Mouse (Mus musculus): ENCODE data around the gene Grasp.

Grasp gene

DNA sequence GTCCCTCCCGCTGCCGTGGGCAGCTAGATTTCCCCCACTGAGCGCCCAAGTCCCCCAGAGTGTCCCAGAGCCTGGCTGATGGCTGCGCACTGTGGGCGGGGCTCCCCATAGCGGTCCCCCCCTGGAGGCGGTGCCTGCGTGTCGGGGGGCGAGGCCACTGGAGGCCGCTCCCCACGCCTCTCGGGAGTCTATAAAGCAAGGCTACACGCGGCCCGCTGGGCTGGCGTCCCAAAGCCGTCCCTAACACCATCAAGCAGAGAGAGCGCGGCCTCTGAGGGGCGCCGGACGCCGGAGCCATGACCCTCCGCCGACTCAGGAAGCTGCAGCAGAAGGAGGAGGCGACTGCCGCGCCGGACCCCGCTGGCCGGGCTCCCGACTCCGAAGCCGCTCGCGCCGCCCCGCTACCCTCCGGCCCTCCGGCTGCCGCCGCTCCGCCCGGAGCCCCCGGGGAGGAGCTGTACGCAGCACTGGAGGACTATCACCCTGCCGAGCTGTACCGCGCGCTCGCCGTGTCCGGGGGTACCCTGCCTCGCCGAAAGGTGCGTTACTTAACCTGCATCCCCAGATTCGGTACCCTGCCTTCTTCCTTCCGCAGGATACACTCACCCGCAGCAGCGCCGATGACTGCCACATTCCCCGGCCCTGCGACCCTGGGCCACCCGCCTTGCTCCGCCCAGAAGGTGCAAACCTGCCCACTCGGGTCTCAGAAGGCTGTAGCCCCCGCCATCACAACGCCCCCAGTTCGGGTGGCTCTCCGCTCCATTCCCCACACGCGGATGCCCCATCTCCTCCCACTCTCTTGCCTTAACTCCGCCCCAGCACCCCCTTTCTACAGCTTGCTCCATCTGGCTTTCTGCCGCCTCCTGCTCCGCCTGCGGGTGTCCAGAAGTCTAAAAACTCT, at the start of gene Grasp:
Grasp (plus strand) TSS at position 183 of the 901 bp plus-strand sequence.
- CTCF ChIA-PET: interaction anchor here (0.7 to 1.5 kb wide), 5 partner anchors 11 to 92 kb away, joined by 3 to 8 read pairs (median 3); partner anchors contain the start of gene Atg101

DNA sequence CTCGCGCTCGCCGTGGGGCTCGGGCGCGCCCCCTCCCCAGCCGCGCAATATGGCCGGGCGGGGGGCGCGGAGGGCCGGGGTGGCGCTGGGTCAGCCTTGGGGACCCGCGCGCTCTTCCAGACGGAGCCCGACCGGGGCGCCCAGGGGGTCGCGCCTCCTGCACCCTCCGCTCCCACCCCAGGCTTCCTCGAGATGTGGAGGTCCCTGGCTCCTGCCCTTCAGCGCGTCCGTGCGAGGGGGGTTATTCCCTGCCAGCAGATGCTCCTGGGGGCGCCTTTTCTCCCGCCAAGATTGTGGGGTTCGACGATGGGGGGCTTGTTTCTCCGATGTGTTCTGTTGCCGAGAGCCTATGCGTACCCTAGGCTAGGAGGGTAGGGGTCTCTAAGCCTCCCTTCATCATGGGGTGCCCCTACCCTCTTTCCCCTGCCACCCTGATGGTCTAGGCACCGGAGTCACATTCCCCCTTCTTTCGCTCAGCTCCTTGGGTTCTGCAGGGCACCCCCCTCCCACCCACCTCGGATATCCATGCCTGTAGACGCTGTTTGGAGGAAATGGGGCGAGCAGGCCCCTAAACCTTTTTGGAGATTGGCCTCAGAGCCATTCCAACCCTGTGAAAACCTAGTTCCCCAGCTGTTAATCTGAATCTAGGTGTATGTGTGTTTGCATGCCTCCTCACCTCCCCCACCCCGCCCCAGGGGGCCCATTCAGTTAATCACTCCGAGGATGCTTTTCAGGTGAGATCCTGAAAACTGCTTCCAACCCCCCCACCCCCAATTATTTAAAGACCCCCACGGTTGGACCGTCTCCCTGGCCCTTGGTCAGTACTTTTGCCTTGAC, 49.5 kb upstream of the Grasp start:
- CTCF ChIA-PET: no interaction called here

DNA sequence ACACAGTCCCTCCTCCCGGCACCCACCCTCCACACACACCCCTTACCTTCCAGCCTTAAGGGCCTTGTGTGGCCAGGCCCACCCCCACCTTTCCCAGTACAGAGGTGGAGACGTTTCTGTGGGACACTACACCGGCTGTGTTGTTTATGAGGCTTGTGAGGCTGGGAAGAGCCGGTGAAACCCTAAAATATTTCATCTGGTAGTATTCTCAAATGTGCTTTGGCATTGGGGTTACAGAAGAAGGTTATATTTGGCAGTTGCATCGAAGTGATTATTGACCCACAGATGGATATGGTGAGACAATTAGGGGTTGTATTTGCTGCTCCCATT, 48.9 kb upstream of the Grasp start:
- CTCF ChIA-PET: no interaction called here

DNA sequence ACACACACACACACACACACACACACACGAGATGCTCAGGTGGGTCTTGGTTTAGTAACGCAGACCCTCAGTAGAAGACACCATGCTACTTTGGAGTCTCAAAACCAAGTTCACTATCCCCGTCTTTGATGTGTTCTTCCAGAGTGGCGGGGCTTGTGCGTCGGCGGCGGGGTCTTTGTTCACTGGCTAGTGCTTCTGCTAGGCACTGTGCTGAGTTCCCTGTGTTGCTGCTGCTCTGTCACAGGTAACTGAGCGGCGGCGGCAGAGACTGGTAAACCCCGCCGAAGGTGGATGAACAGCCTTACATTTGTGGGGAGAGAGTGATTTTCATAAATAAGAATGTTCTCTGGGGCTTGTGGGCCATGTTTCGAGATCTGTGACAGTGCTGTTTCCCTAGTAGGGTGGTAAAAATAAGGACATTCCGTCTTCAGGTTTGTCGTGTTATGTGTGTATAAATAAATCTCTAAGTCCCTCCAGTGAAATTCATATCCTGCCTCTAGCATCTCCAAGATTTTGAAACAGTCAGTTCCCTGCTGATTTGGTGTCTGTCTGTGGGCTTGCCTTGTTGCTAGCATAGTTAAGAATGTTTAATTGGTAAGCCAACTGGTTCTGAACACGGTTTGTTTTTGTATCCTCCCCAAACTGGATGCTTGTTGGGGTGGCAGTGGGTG, 48.2 kb upstream of the Grasp start:
- CTCF ChIA-PET: no interaction called here

DNA sequence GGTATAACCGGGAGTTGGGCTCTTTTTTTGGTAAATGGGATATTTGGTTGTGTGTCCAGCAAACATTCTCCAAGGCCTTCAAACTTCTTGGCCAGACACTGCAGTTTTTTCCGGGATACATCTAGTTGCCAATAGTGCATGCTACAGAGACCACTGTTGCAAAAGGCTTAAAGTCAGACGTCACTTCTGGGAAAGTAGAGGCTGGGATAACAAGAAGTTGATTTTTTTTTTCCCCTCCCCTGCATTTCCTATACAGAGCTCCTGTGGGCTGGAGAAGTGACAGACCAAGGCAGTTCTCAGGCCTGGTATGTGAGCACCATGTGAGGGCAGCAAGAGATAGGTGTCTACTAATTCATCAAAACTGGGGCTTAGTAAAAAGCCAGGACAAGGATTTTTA, 47.7 kb upstream of the Grasp start:
- CTCF ChIA-PET: no interaction called here

DNA sequence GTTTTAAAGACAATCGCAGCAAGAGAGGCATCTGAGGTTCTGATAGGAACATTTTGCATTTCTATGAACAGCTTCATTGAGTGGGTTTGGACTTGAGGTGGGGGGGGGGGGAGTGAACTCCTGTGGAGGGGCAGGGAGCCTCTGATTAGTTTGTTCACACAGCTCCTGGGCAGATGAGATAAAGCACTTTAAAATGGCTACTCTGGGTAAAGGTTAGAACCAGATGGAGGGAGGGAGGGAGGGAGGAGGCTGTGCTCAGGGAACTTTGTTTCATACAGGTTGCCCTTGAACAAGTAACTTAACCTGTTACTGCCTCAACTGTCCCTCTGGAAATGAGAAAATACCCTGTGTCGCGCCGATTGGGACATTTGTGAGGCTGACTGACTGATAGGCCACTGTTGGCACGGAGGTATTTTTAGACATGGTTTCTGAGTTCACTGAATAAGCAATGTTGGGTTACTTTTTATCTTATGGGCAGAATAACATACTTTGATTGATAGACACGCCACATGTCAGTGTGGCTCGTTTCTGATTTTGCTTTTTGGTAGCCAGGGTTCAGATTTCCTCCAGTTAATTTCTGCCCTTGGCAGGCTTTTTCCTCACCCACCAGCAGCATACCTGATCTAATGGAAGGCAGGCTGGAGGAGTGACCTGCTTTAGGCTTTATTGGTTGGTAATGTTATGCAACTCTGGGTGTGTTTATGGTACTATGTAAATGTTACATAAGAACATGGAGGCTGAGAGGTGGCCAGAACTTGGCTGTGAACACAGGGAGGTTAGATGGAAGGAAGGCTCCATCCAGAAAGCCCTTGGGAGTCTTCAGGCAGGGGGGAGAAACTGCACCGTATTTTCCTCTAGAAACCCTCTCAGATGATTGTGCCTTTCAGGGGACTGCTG, 46.9 kb upstream of the Grasp start:
- CTCF ChIA-PET: interaction anchor here (0.6 kb wide), 1 partner anchor 95 kb away, joined by 3 read pairs; no protein-coding TSS in a partner anchor

DNA sequence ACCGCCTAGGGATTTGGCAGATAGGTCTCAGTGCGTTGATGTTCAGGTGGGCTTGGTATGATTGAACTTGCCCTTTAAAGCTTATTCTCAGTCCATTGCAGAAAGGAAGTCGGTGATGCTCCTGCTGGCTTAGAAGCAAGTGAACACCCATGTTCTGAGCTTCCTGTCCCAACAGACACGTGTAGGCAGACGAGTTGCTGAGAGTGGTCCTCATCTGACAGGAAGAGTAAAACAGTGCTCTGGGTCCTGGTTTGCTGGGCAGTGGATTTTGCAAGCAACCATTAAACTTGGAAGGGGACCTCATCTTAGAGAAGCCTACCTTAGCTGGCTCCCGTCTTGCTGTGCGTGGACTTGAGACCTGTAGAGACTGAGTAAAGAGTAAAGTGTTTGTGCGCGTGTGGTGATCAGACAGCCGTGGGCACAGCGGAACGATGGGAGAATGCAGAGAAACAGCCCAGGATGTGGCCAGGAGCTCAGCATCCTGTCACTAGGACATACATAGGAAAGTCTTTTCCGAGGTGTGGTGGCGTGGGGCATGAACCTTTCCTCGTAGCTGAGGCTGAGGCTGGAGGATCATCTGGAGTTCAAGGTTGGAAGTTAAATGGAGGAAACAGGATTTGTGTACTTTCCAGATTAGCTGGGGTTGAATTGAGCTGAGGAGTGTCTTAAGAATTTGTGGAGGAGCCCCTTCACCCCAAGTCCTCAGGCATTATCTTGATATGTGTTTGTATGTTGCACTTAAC, 43.5 kb upstream of the Grasp start:
- CTCF ChIA-PET: interaction anchor here (1.3 kb wide), 1 partner anchor 9 kb away, joined by 4 read pairs; no protein-coding TSS in a partner anchor

DNA sequence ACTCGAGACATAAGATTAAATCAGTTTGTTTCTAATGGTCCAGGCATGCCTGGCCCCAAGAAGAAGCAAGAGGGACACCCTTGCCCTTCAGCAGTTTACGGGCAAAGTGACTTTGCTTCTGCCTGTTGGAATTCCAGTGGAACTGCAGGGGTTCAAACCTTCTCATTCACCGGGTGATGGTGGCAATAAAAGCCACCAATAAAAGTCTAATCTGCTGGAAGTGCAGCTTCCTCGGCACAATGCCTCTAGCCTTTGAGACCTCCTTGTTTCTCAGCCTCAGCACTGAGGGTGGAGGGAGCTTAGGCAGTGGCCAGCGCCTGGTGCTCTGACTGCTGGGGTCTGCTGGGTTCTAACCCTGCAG, 42.9 kb upstream of the Grasp start:
- CTCF ChIA-PET: interaction anchor here (1.3 kb wide), 1 partner anchor 8 kb away, joined by 4 read pairs; no protein-coding TSS in a partner anchor

DNA sequence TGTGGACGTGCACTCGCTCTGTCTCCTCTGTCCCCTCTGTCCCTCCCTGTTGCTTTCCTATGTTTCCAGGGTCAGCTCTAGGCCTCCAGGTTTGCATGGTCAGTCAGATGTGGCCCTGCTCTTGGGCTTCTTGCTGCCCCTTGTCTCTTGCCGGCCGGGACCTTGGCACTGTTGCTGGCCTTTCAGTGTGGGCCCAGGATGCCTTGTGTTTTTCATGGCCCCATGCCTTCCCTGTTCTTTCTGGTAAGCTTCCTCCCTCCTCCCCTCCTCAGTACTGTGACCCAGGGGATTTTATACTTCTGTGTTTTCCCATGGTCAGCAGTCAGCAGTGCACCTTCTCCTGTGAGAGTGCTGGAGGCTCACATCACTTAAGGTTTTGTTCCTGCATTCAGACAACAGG, 42.5 kb upstream of the Grasp start:
- CTCF ChIA-PET: no interaction called here

DNA sequence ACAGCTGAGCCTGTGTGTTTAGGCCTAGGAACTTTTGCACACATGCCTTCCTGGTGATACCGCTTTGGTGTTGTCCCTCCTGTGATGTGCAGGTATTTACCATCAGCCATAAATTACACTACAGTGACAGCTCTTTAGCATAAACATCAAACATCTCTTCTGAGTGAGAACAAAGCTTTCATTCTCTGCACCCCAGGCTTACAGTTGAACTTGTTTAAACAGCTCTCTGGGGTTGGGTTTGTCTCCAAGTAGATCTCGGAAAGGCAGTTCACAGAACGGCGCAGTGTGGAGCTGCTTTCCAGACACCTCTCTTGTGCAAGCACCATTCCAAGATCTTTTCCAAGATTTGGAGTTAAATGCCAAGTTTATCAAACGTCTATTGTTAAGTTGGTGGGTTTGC, 41.3 kb upstream of the Grasp start:
- CTCF ChIA-PET: no interaction called here

DNA sequence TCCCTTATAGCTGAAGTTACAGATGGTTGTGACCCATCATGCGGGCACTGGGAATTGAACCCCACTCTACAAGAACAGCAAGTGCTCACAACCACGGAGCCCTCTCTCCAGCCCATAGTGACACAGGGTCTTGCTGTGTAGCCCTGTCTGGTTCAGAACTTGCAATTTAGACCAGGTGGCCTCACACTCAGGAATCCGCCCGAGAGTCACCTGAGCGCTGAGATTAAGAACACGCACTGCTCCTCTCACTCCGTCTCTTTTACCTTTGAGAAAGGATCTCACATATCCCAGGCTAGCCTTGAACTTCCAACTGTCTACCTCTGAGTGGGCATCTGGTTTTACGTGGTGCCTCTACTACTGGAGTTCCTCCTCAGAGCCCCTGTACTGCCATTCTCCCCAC, 39.7 kb upstream of the Grasp start:
- CTCF ChIA-PET: no interaction called here

DNA sequence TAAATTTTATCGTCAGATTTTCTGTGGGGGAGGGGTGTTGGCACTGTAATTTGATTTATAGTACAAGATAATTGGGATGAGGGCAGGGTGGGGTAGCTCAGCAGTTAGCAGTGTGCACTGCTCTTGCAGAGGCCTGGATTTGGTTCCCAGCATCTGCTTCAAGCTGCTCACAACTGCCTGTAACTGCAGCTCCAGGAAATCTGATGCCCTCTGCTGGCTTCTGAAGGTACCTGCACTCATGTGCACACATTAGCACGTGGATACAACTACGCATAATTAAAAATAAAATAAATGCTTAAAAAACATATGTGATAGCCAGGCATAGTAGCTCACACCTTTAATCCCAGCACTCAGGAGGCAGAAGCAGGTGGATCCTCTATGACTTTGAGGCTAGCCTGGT, 38.4 kb upstream of the Grasp start:
- CTCF ChIA-PET: interaction anchor here (0.6 kb wide), 1 partner anchor 9 kb away, joined by 7 read pairs; no protein-coding TSS in a partner anchor

DNA sequence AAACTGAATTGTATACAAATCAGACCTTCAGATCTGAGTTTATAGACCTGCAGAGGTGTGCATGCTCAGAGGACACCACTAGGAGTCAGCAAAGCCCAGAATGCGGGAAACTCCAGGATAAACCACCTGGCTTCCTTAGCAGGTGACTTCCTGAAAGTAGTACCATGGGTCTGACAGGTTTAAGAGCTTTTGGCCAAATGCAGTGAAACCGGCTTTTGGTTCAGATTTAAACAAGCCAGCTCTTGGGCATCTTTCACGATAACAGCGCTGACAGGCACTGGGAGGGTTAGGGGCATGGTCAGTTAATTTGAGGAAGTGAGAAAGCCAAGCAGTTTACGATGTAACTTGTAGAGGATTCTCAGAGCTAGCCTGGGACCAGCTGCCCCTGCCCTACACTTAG, 36.1 kb upstream of the Grasp start:
- CTCF ChIA-PET: no interaction called here

DNA sequence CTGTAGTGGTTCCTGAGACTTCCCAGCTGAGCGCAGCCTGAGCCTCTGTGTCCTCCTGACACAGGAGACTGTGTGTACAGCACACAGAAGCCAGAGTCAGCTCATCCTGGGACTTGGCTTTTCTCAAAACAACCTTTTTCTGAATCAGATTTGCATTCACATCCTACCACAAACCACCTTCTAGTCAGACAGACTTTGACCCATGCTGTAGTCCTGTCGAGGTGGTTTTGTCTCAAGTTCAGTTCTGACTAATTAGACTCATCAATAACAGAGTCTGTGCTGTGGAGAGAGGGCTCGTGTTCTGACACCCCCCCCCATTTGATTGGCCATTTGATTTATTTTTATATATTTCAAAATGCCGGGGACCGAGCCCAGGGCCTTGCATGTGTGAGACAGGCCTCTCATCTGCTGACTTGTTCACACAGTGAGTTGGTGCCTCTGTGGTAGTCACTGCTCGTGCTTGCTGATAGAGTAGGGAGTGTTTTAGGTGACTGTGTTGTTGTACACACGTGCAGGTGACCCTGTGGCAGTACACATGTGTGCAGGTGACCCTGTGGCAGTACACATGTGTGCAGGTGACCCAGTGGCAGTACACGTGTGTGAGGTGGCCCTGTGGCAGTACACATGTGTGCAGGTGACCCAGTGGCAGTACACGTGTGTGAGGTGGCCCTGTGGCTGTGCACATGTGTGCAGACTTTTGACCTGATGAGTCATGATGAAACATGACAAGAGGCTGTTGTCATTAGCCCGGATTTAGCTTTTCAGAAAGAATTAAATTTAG, 33.8 kb upstream of the Grasp start:
- CTCF ChIA-PET: interaction anchor here (0.6 to 1.1 kb wide), 3 partner anchors 10 to 747 kb away, joined by 4 to 9 read pairs (median 4); no protein-coding TSS in a partner anchor

DNA sequence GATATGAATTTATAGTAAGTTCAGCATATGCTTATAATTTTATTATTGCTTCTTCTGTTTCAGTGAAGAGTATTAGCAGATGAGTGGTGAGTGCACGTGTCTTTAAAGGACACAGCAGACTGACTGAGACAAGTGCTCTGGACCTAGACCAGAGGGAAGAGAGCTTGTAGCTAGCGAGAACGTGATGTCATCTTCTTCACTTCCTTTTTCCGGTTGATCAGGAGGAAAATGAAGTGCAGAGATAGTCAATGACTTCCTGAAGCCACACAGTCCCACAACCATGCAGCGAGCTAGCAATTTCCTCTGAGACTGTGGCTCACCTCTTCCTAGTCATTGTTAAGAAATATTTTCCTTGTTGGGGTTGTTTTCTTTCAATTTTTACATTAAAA, 33.2 kb upstream of the Grasp start:
- CTCF ChIA-PET: interaction anchor here (0.5 to 0.6 kb wide), 3 partner anchors 26 to 748 kb away, joined by 3 to 4 read pairs (median 4); no protein-coding TSS in a partner anchor

DNA sequence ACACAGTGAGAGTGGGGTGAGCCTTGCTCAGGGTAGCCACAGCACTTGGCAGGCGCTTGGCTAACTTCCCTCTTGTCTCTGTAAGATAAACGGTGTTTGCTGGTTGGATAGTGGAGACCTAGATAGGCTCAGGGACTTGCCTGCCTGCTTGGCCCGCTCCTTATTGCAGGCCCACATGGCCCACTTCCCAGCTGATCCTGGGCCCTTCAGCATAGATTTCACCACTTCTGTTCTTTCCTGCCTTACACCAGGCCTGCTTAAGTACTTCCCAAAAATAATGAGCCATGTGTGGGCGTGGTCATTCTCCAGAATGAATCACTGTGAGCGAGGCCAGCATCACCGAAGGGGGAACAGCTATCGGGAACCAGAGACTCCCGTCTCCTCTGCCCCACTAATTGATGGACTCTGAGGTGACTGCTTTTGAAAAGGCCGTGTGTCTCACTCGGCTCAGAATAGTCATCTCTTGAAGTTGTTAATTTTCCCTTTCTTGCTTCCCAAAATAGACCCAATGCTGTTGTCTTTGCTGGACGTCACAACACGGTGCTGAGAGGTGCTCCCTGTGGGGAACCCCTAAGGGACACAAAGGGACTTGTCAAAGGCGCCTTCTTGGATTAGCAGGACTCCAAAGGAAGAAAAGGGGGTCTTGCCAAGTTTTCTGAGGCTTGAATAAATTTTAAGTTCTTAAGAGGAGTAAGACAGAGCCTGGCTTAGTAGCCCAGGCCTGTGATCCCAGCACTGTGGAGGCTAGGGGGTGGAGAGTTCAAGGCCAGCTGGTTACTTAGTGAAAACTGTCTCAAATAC, 32.3 kb upstream of the Grasp start:
- CTCF ChIA-PET: interaction anchor here (0.5 to 0.6 kb wide), 3 partner anchors 25 to 1808 kb away, joined by 3 to 8 read pairs (median 4); no protein-coding TSS in a partner anchor

DNA sequence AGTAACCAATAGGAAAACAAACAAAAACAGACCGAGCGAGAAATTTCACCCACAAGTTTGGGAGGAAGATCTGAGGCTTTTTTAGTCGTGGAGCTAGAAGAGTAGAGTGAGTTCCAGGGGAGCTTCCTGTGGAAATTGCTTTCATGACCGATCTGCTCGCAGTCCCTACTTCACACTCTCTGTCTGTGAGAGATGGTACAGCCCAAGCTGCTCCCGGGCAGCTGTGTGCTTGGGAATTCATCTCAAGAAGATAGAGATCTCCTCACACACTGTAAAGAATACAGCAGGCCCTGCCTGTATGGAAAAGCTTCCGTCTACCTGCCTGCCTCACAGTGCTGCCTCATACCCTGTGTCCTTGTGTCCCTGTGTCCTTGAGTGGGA, 31.7 kb upstream of the Grasp start:
- CTCF ChIA-PET: no interaction called here

DNA sequence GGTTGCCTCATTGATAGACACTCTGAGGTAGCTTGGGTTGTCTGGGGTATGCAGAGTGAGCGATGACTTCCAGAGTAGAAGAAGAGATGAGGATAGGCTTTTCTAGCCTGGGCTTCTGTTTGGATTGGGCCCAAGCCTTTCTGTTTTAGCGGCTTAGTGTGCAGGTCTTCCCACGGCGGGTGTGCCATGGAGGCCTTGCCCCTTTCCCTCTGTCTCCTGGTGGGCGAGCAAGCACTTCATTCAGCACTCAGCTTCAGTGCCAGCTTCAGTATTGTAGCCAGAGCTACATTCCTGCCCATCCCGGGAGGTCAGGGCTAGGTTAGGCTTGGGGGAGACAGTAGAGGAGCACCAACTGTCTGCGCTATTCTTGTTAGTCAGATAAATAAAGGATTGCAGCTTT, 31.3 kb upstream of the Grasp start:
- CTCF ChIA-PET: interaction anchor here (0.6 kb wide), 1 partner anchor 1029 kb away, joined by 4 read pairs; no protein-coding TSS in a partner anchor
